Mouse (Mus musculus) brain, embryonic 14.5 days (tissue): ENCODE results near the gene Micall1.

ENCODE experiments used
- CTCF ChIP-seq: fragments of 200-500 bp; IDR thresholded peaks from 2 replicates; pipeline ENCODE4 v1.5.1; 2012; ENCODE audit warnings: inconsistent platforms, mild to moderate bottlenecking, moderate library complexity, borderline replicate concordance; ENCODE audit not compliant: insufficient read depth, insufficient read length; ENCODE audit errors: extremely low read depth
- POLR2A ChIP-seq: fragments of 200-500 bp; IDR thresholded peaks from 2 replicates; pipeline ENCODE4 v1.6.1; 2012; ENCODE audit warnings: mild to moderate bottlenecking, inconsistent platforms, borderline replicate concordance; ENCODE audit not compliant: poor library complexity, insufficient read depth, insufficient read length, severe bottlenecking; ENCODE audit errors: extremely low read depth

DNA sequence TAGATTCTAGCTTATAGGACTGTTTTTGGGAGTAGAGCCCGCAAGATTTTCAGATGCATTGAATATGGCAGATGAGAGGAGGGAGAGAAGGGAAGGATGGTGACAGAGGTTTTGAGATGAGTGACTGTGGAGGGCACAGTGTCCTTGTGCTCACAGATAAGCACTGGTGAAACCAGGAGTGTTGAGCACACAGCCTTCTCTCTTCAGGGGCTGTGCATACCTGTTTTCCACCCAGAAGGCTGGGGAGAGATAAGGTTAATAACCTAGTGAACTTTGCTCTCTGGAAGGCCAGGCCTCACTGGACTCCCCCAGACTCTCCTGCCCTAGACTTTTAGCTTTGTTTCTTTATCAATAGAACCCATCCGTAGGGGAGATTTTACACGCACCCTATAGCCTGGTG lies 40.3 kb upstream of the Micall1 start:
- TF ChIP-seq CTCF (no peak), POLR2A (no peak)
